In the genomic region with DNA sequence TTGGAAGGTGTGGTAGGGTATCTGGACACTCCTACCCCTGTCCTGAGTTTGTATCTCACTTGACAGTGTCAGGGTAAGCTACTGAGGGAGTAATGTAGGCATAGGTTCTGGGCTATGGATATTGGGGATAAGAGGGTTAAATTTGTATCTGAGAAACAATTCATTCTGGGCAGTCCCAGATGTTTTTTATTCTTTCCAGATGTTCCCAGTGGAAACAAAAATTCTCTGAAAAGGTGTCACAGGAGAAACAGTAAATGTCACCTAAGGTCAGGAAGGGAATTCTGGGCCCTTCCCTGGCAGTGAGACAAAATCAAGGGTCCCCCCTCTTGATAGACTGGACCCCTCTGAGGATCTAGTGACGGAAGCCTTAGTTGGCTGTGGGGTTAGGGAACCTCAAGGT, we compare ENCODE assay signal across 26 mouse cellular contexts. TPM values are rescaled to one million over a fixed set of nuclear protein-coding genes. Genes with fewer than 3 reads are reported as not detected.
A peak's percentile ranks its signal among the peaks of the same experiment; 100 is the strongest.
DNase-seq lines count a peak whose midpoint lies in the region; ATAC-seq and TF ChIP-seq lines count a peak whose summit lies in the region.
"Had no signal": no experiment of that assay in that cellular context is flagged by ENCODE, and none has a peak within 500 bp of the region (broad histone marks: within the 10 kb centered on the region; RNA-seq: fewer than 3 reads in every experiment).

No protein-coding gene starts in this region.

- no peak overlapping the region for H3K4me2 ChIP-seq in forebrain, embryonic 13.5 days
- H3K4me2 ChIP-seq in limb, embryonic 14.5 days (replicated peaks; ENCODE audit: low read depth, low read length, severe bottlenecking) = no peak overlapping the region
- H3K4me2 ChIP-seq: embryonic facial prominence, embryonic 13.5 days; heart, embryonic 13.5 days; hindbrain, embryonic 15.5 days had no signal

- H3K4me3 ChIP-seq in forebrain, embryonic 10.5 days = no peak overlapping the region
- no peak overlapping the region for H3K4me3 ChIP-seq in forebrain, embryonic 13.5 days
- no peak overlapping the region for H3K4me3 ChIP-seq in limb, embryonic 10.5 days
- H3K4me3 ChIP-seq in limb, embryonic 14.5 days (replicated peaks; ENCODE audit: low read length) = no peak overlapping the region
- H3K4me3 ChIP-seq in left cerebral cortex, adult 2 months = no peak overlapping the region
- H3K4me3 ChIP-seq: embryonic facial prominence, embryonic 13.5 days; heart, embryonic 13.5 days; hindbrain, embryonic 15.5 days had no signal

- intact Hi-C loops in left cerebral cortex, adult 2 months (cut with DNase I) = no loop called here

- H3K36me3 ChIP-seq in forebrain, embryonic 10.5 days (replicated peaks) = no peaks in the 10 kb centered on the region
- no peaks in the 10 kb centered on the region for H3K36me3 ChIP-seq in forebrain, embryonic 13.5 days (ENCODE audit: poor library complexity, severe bottlenecking)
- H3K36me3 ChIP-seq in limb, embryonic 10.5 days = no peaks in the 10 kb centered on the region
- H3K36me3 ChIP-seq in limb, embryonic 14.5 days (ENCODE audit: control insufficient read depth, insufficient read depth, low read length) = no peaks in the 10 kb centered on the region
- H3K36me3 ChIP-seq: embryonic facial prominence, embryonic 13.5 days; G1E; heart, embryonic 13.5 days; hindbrain, embryonic 15.5 days had no signal

- 0 out of 2 replicates have a peak overlapping the region, but pooled peaks have one; percentile 20 for H3K27ac ChIP-seq in forebrain, embryonic 10.5 days
- H3K27ac ChIP-seq in forebrain, embryonic 13.5 days = no peak overlapping the region
- H3K27ac ChIP-seq in limb, embryonic 10.5 days = peak overlapping the region; percentile 70
- no peak overlapping the region for H3K27ac ChIP-seq in limb, embryonic 14.5 days (replicated peaks; ENCODE audit: low read depth, low read length)
- H3K27ac ChIP-seq in left cerebral cortex, adult 2 months = no peak overlapping the region
- H3K27ac ChIP-seq: embryonic facial prominence, embryonic 13.5 days; heart, embryonic 13.5 days; hindbrain, embryonic 15.5 days had no signal

- no peaks in the 10 kb centered on the region for H3K9me3 ChIP-seq in forebrain, embryonic 10.5 days
- no peaks in the 10 kb centered on the region for H3K9me3 ChIP-seq in forebrain, embryonic 13.5 days (replicated peaks)
- H3K9me3 ChIP-seq in limb, embryonic 10.5 days (replicated peaks) = no peaks in the 10 kb centered on the region
- no peaks in the 10 kb centered on the region for H3K9me3 ChIP-seq in limb, embryonic 14.5 days (ENCODE audit: control insufficient read depth, low read length)
- H3K9me3 ChIP-seq: embryonic facial prominence, embryonic 13.5 days; G1E; heart, embryonic 13.5 days; hindbrain, embryonic 15.5 days had no signal

- WGBS in forebrain, embryonic 10.5 days = 67% methylated on average over 1 of the region's 1 CpGs
- 83% methylated on average over 1 of the region's 1 CpGs for WGBS in forebrain, embryonic 13.5 days
- WGBS in limb, embryonic 10.5 days = 15% methylated on average over 1 of the region's 1 CpGs
- 19% methylated on average over 1 of the region's 1 CpGs for WGBS in limb, embryonic 14.5 days

- no peak for TF ChIP-seq CTCF in left cerebral cortex, adult 2 months (IDR thresholded peaks at IDR 0.05)

- no peak for DNase-seq in forebrain, embryonic 10.5 days (ENCODE audit: extremely low spot score, low spot score)
- DNase-seq in adipocyte (ENCODE audit: low spot score) = peak; percentile 36
- DNase-seq in limb, embryonic 10.5 days (ENCODE audit: low spot score) = no peak
- peak; percentile 38 for DNase-seq in limb, embryonic 14.5 days (ENCODE audit: low spot score)
- DNase-seq in left cerebral cortex, adult 8-10 months (ENCODE audit: low spot score in 2 of 2) = no peak
- no peak for DNase-seq in right cerebral cortex, adult 2 months (ENCODE audit: low spot score in 2 of 2)
- DNase-seq in left cerebral cortex, adult 2 months (ENCODE audit: extremely low spot score in 1 of 2, low spot score in 2 of 2) = no peak
- DNase-seq: adrenal gland, postnatal 25 days; cerebellum, adult 18-20 months; cerebellum, postnatal 10 days; gastrocnemius, postnatal 36 days; heart, adult 11 months; heart, postnatal 36 days had no signal

- no peaks in the 10 kb centered on the region for H3K27me3 ChIP-seq in forebrain, embryonic 10.5 days (ENCODE audit: poor library complexity, severe bottlenecking)
- H3K27me3 ChIP-seq in forebrain, embryonic 13.5 days = no peaks in the 10 kb centered on the region
- no peaks in the 10 kb centered on the region for H3K27me3 ChIP-seq in limb, embryonic 10.5 days (ENCODE audit: low read depth, poor library complexity, severe bottlenecking)
- H3K27me3 ChIP-seq in limb, embryonic 14.5 days (ENCODE audit: control insufficient read depth, insufficient read depth, low read length) = no peaks in the 10 kb centered on the region
- H3K27me3 ChIP-seq: embryonic facial prominence, embryonic 13.5 days; hindbrain, embryonic 15.5 days had no signal

- no peak for ATAC-seq in forebrain, embryonic 13.5 days
- no peak for ATAC-seq in limb, embryonic 14.5 days (ENCODE audit: low FRiP score, low read depth)
- ATAC-seq: CD4-positive, CD25-positive, alpha-beta regulatory T cell, adult 4 months; forebrain, embryonic 14.5 days; inflammation-experienced regulatory T-cells, adult 6 months had no signal

- no peak overlapping the region for H3K9ac ChIP-seq in forebrain, embryonic 13.5 days
- no peak overlapping the region for H3K9ac ChIP-seq in limb, embryonic 14.5 days (ENCODE audit: low read depth, low read length, severe bottlenecking)
- H3K9ac ChIP-seq: embryonic facial prominence, embryonic 13.5 days; heart, embryonic 13.5 days; hindbrain, embryonic 15.5 days had no signal

- peaks cover 38% of the 10 kb centered on the region for H3K4me1 ChIP-seq in forebrain, embryonic 10.5 days
- no peaks in the 10 kb centered on the region for H3K4me1 ChIP-seq in forebrain, embryonic 13.5 days
- H3K4me1 ChIP-seq in limb, embryonic 10.5 days = peaks cover 71% of the 10 kb centered on the region
- peaks cover 42% of the 10 kb centered on the region for H3K4me1 ChIP-seq in limb, embryonic 14.5 days (ENCODE audit: control insufficient read depth, insufficient read depth, low read length)
- H3K4me1 ChIP-seq: hindbrain, embryonic 15.5 days had no signal

- TF ChIP-seq POLR2A in limb, embryonic 14.5 days (IDR thresholded peaks at IDR 0.05; ENCODE audit: borderline replicate concordance, extremely low read depth, insufficient read depth, insufficient read length) = no peak

RNA-seq across cellular contexts. Expression of a gene that starts 1.9 kb away (rescaled TPM):
- polyA plus RNA-seq in forebrain, embryonic 10.5 days (2016; fragmentation: Nextera tagmentation; extraction: Ambion mirVana) = 0.82 and 1.2 TPM in 2 replicates
- polyA plus RNA-seq in forebrain, embryonic 13.5 days (2015; fragmentation: Nextera tagmentation; extraction: Ambion mirVana) = 0.27 and 0.49 TPM in 2 replicates
- 2.4 and 2.6 TPM in 2 replicates for polyA plus RNA-seq in limb, embryonic 10.5 days (2016; fragmentation: Nextera tagmentation; extraction: Ambion mirVana)
- polyA plus RNA-seq in limb, embryonic 14.5 days (2012; rRNA removed) = 2.6 and 2.7 TPM in 2 replicates
- polyA plus RNA-seq in limb, embryonic 14.5 days (2014; fragmentation: Nextera tagmentation; extraction: Ambion mirVana) = 3.0 and 5.0 TPM in 2 replicates
- total RNA-seq in left cerebral cortex, adult 8-10 months (2022) = under 1 TPM in 2 of 4 experiments, not detected in 2; 0.26 to 0.93 TPM
- total RNA-seq in left cerebral cortex, adult 2 months (2021) = not detected
- total RNA-seq: G1E had no signal

RNA-seq across cellular contexts. Expression of a gene that starts 14.8 kb away (rescaled TPM):
- polyA plus RNA-seq in forebrain, embryonic 10.5 days (2016; fragmentation: Nextera tagmentation; extraction: Ambion mirVana) = not detected in 2 replicates
- polyA plus RNA-seq in forebrain, embryonic 13.5 days (2015; fragmentation: Nextera tagmentation; extraction: Ambion mirVana) = not detected in 2 replicates
- polyA plus RNA-seq in limb, embryonic 10.5 days (2016; fragmentation: Nextera tagmentation; extraction: Ambion mirVana) = not detected in 2 replicates
- polyA plus RNA-seq in limb, embryonic 14.5 days (2012; rRNA removed) = not detected in 2 replicates
- polyA plus RNA-seq in limb, embryonic 14.5 days (2014; fragmentation: Nextera tagmentation; extraction: Ambion mirVana) = not detected in 2 replicates
- 10 to 100 TPM in 1 of 4 experiments, 1 to 10 TPM in 1, not detected in 2; 1.1 to 16.8 TPM for total RNA-seq in left cerebral cortex, adult 8-10 months (2022)
- not detected for total RNA-seq in left cerebral cortex, adult 2 months (2021)
- total RNA-seq: adrenal gland, adult 18-20 months; adrenal gland, postnatal 25 days; common myeloid progenitor, adult 5-6 weeks; G1E; gastrocnemius, adult 8-10 months; gastrocnemius, postnatal 36 days; heart, postnatal 36 days had no signal
- polyA plus RNA-seq: CD4-positive, CD25-positive, alpha-beta regulatory T cell, adult 4 months; embryonic facial prominence, embryonic 13.5 days; forebrain, embryonic 14.5 days; G1E; heart, embryonic 13.5 days; heart, postnatal 0 days; hindbrain, embryonic 11.5 days; hindbrain, embryonic 15.5 days; inflammation-experienced regulatory T-cells, adult 6 months had no signal

RNA-seq across cellular contexts. Expression of a gene that starts 36.7 kb away (rescaled TPM):
- 0.07 TPM in 1 of 2 replicates, not detected in the other for polyA plus RNA-seq in forebrain, embryonic 10.5 days (2016; fragmentation: Nextera tagmentation; extraction: Ambion mirVana)
- 0.04 TPM in 1 of 2 replicates, not detected in the other for polyA plus RNA-seq in forebrain, embryonic 13.5 days (2015; fragmentation: Nextera tagmentation; extraction: Ambion mirVana)
- 0.03 TPM in 1 of 2 replicates, not detected in the other for polyA plus RNA-seq in limb, embryonic 10.5 days (2016; fragmentation: Nextera tagmentation; extraction: Ambion mirVana)
- polyA plus RNA-seq in limb, embryonic 14.5 days (2012; rRNA removed) = 2.0 and 2.5 TPM in 2 replicates
- 0.15 and 0.30 TPM in 2 replicates for polyA plus RNA-seq in limb, embryonic 14.5 days (2014; fragmentation: Nextera tagmentation; extraction: Ambion mirVana)
- total RNA-seq in left cerebral cortex, adult 8-10 months (2022) = under 1 TPM in 3 of 4 experiments, not detected in 1; 0.04 to 0.43 (median 0.11) TPM
- total RNA-seq in left cerebral cortex, adult 2 months (2021) = not detected
- polyA plus RNA-seq: forebrain, embryonic 14.5 days; G1E; hindbrain, embryonic 15.5 days had no signal

RNA-seq across cellular contexts. Expression of a gene that starts 39.9 kb away (rescaled TPM):
- polyA plus RNA-seq in forebrain, embryonic 10.5 days (2016; fragmentation: Nextera tagmentation; extraction: Ambion mirVana) = 0.15 TPM in 2 replicates
- polyA plus RNA-seq in forebrain, embryonic 13.5 days (2015; fragmentation: Nextera tagmentation; extraction: Ambion mirVana) = 0.10 and 0.14 TPM in 2 replicates
- polyA plus RNA-seq in limb, embryonic 10.5 days (2016; fragmentation: Nextera tagmentation; extraction: Ambion mirVana) = 0.18 and 0.36 TPM in 2 replicates
- 0.78 and 1.0 TPM in 2 replicates for polyA plus RNA-seq in limb, embryonic 14.5 days (2012; rRNA removed)
- 0.22 and 0.66 TPM in 2 replicates for polyA plus RNA-seq in limb, embryonic 14.5 days (2014; fragmentation: Nextera tagmentation; extraction: Ambion mirVana)
- under 1 TPM in 3 of 4 experiments, not detected in 1; 0.14 to 0.17 (median 0.16) TPM for total RNA-seq in left cerebral cortex, adult 8-10 months (2022)
- total RNA-seq in left cerebral cortex, adult 2 months (2021) = not detected
- total RNA-seq: G1E; heart, postnatal 36 days had no signal
- polyA plus RNA-seq: heart, postnatal 0 days had no signal

RNA-seq across cellular contexts. Expression of a gene that starts 43.6 kb away (rescaled TPM):
- 20.5 and 20.7 TPM in 2 replicates for polyA plus RNA-seq in forebrain, embryonic 10.5 days (2016; fragmentation: Nextera tagmentation; extraction: Ambion mirVana)
- polyA plus RNA-seq in forebrain, embryonic 13.5 days (2015; fragmentation: Nextera tagmentation; extraction: Ambion mirVana) = 14.2 and 14.3 TPM in 2 replicates
- polyA plus RNA-seq in limb, embryonic 10.5 days (2016; fragmentation: Nextera tagmentation; extraction: Ambion mirVana) = 66.4 and 72.6 TPM in 2 replicates
- 184 and 203 TPM in 2 replicates for polyA plus RNA-seq in limb, embryonic 14.5 days (2012; rRNA removed)
- 114 and 130 TPM in 2 replicates for polyA plus RNA-seq in limb, embryonic 14.5 days (2014; fragmentation: Nextera tagmentation; extraction: Ambion mirVana)
- total RNA-seq in left cerebral cortex, adult 8-10 months (2022) = 10 to 100 TPM; 12.2 to 20.5 (median 19.4) TPM
- total RNA-seq in left cerebral cortex, adult 2 months (2021) = 10 to 100 TPM; 16.5 to 18.8 TPM

Comparison
In these comparisons a context has a peak if more than half of its experiments do, and no peak if none do; other contexts are left out.
1. DNase-seq: peak in adipocyte (single experiment) and limb, embryonic 14.5 days (single experiment); none in forebrain, embryonic 10.5 days (single experiment), limb, embryonic 10.5 days (single experiment), left cerebral cortex, adult 8-10 months (0 of 2), right cerebral cortex, adult 2 months (0 of 2) and left cerebral cortex, adult 2 months (0 of 2).
2. H3K27ac ChIP-seq: peak in forebrain, embryonic 10.5 days (single experiment) and limb, embryonic 10.5 days (single experiment); none in forebrain, embryonic 13.5 days (single experiment), limb, embryonic 14.5 days (single experiment) and left cerebral cortex, adult 2 months (single experiment).